Mouse (Mus musculus): ENCODE data around the gene Xpnpep3. TPM values are rescaled to one million over a fixed set of nuclear protein-coding genes. Genes with fewer than 3 reads are reported as not detected.

Xpnpep3 gene
- 9.6 and 10.7 TPM in 2 replicates for polyA plus RNA-seq (2012; rRNA removed)

DNA sequence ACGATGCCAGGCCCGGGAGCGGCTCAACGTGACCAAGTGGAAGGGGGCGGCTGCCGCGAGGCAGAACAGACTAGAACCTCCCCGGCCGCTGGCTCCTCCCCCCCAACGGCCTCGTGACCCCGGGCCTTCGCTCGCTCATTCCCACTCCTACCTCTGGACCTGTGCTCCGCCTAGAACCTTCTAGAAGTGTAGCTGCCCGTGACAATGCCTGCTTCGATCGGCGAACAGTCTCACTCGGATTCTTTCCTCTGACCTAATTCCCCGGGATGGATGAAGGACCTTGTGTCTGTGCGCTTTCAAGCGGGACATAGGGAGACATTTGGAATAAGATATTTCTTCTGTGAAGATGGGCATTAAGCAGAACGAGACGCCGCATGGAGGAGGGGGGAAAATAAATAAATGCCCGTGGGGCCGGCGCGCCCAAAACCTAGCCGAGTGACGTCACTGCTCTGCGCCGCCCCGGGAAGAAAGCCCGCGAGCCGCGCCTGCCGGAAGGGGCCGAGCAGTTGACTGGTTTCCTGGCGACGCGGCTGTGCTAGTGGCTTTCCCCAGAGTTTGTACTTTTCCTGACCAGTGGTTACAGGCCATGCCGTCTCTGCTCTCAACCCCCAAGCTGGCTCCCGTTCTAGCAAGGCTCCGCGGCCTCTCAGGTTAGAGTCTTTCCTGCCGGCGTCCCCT is at the start of gene Xpnpep3, which contains the start of gene St13:
Xpnpep3 (plus strand) TSS at position 501 of the 678 bp plus-strand sequence.
St13 (minus strand) TSS at position 440 of the 678 bp plus-strand sequence.
- Histone ChIP-seq H3K4me3 (ENCODE audit: insufficient read depth, low read depth, low read length) (peak within 1 kb of the TSS; percentile 97), H3K27ac (ENCODE audit: insufficient read depth, low read depth, low read length) (peak within 1 kb of the TSS; percentile 97), H3K4me1 (ENCODE audit: control insufficient read depth, insufficient read depth, low read length) (no peaks in the 10 kb centered on the region; the same call in 1 of the 2 replicates), H3K36me3 (ENCODE audit: control insufficient read depth, insufficient read depth, low read length) (no peaks in the 10 kb centered on the region), H3K27me3 (replicated peaks; ENCODE audit: control insufficient read depth, insufficient read depth, low read length) (no peaks in the 10 kb centered on the region)
- WGBS: under 1% methylated on average over 50 of the region's 50 CpGs
- DNase-seq: peak; percentile 98
- TF ChIP-seq CTCF (conservative IDR thresholded peaks at IDR 0.05; ENCODE audit: insufficient read depth, insufficient read length, low read depth, low read length) (no peak), POLR2A (IDR thresholded peaks at IDR 0.05; ENCODE audit: low read depth, low read length) (peak; percentile 43)

DNA sequence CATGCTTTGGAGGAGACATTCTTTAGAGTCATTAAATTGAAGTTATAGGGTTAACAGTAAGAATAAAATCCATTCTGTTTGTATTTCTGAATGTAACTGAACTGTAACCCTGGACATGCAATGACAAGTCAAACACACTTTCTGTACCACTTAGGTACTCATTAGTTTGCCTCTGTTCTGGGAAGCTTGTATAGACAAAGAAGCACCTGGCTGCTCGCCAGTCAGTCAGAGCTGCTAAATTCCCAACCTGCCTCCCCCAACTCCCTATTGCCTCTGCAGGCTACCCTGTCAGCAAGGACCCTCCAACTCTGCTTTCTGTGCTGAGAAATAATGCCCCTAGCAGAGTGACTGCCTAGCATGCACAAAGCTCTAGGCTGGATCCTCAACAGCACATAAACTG is 49.5 kb upstream of the Xpnpep3 start:
- Histone ChIP-seq H3K36me3 (ENCODE audit: control insufficient read depth, insufficient read depth, low read length) (no peaks in the 10 kb centered on the region; the same call in 1 of the 2 replicates), H3K4me1 (ENCODE audit: control insufficient read depth, insufficient read depth, low read length) (peaks cover 19% of the 10 kb centered on the region; the same call in 1 of the 2 replicates), H3K4me3 (ENCODE audit: insufficient read depth, low read depth, low read length) (no peak overlapping the region), H3K27ac (ENCODE audit: insufficient read depth, low read depth, low read length) (no peak overlapping the region), H3K27me3 (replicated peaks; ENCODE audit: control insufficient read depth, insufficient read depth, low read length) (no peaks in the 10 kb centered on the region; the same call in 1 of the 2 replicates)
- no peak for DNase-seq
- TF ChIP-seq CTCF (conservative IDR thresholded peaks at IDR 0.05; ENCODE audit: insufficient read depth, insufficient read length, low read depth, low read length): no peak
- TF ChIP-seq POLR2A (IDR thresholded peaks at IDR 0.05; ENCODE audit: low read depth, low read length): no peak
- WGBS: 49% methylated on average over 1 of the region's 1 CpGs

DNA sequence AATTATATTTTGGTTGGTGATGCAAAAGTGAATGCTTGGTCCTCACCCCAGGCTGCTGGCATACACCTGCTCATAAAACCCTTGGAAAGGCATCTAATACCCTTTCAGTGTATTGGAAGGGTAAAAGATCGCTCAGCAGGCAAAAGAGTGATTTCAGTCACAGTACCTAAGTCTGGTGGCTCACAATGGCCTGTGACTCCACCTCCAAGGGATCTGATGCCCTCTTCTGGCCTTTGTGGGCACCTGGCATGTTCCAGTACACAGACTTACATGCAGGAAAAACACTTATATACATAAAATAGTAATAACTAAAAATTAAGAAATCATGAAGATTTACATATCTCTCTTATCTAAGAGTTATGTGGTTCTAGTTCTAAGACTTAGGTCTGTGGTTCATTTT is 47.3 kb upstream of the Xpnpep3 start:
- Histone ChIP-seq H3K27ac (ENCODE audit: insufficient read depth, low read depth, low read length) (no peak overlapping the region), H3K36me3 (ENCODE audit: control insufficient read depth, insufficient read depth, low read length) (no peaks in the 10 kb centered on the region; the same call in 1 of the 2 replicates), H3K4me3 (ENCODE audit: insufficient read depth, low read depth, low read length) (no peak overlapping the region), H3K4me1 (ENCODE audit: control insufficient read depth, insufficient read depth, low read length) (peaks cover 19% of the 10 kb centered on the region; the same call in 1 of the 2 replicates), H3K27me3 (replicated peaks; ENCODE audit: control insufficient read depth, insufficient read depth, low read length) (no peaks in the 10 kb centered on the region)
- WGBS: 49% methylated on average over 1 of the region's 1 CpGs
- TF ChIP-seq CTCF (conservative IDR thresholded peaks at IDR 0.05; ENCODE audit: insufficient read depth, insufficient read length, low read depth, low read length) (peak; percentile 58), POLR2A (IDR thresholded peaks at IDR 0.05; ENCODE audit: low read depth, low read length) (no peak)
- no peak for DNase-seq

DNA sequence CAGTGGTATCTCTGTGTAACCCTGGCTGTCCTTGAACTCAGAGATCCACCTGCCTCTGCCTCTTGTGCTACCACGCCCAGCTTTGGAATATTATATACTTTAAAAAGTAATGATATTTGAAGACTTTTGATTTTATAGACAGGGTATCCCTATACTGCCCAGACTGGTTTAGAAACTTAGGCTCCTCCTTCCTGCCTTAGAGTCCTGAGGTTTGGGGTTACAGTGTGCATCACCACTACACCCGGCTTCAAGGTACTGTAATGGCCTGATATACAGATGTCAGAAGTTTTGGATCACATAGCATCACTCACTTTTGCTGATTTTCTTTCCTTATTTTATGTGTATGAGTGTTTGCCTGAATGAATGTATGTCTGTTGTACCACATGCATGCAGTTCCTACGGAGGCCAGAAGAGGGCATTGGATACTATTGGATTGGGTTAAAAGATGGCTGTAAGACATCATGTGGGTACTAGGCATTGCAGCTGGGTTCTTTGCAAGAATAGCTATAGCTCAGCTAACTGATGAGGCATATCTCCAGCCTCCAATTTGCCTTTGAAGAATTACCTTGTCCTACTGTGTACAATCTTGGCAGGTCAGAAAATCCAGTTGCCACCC is 44.7 kb upstream of the Xpnpep3 start:
- WGBS: 66% methylated on average over 3 of the region's 3 CpGs
- DNase-seq: peak; percentile 77

DNA sequence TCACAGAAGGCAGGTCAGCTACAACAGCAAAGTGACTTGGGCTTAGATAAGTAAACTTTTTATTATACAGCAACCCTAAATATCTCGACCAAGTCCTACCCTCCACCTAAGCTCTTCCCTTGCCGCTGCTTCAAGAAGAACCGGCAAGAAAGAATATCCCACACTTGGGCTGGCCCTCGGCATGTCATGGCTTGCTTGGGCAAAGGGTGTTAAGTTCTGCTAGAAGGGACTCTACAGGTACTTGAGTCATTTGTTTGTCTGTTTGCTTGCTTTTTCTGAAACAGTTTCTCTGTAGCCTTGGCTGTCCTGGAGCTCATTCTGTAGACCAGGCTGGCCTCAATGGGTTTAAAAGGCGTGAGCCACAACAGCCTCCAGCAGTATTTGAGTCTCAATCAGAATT is 43.0 kb upstream of the Xpnpep3 start:
- 40% methylated on average over 5 of the region's 5 CpGs for WGBS
- TF ChIP-seq CTCF (conservative IDR thresholded peaks at IDR 0.05; ENCODE audit: insufficient read depth, insufficient read length, low read depth, low read length) (no peak), POLR2A (IDR thresholded peaks at IDR 0.05; ENCODE audit: low read depth, low read length) (no peak)
- Histone ChIP-seq H3K27me3 (replicated peaks; ENCODE audit: control insufficient read depth, insufficient read depth, low read length) (no peaks in the 10 kb centered on the region), H3K27ac (ENCODE audit: insufficient read depth, low read depth, low read length) (0 out of 2 replicates have a peak overlapping the region, but pooled peaks have one; percentile 30), H3K4me3 (ENCODE audit: insufficient read depth, low read depth, low read length) (no peak overlapping the region), H3K4me1 (ENCODE audit: control insufficient read depth, insufficient read depth, low read length) (peaks cover 31% of the 10 kb centered on the region), H3K36me3 (ENCODE audit: control insufficient read depth, insufficient read depth, low read length) (no peaks in the 10 kb centered on the region; the same call in 1 of the 2 replicates)
- DNase-seq: no peak

More for the DNA sequence above, 44.7 kb upstream of the Xpnpep3 start:
- Histone ChIP-seq H3K27ac (ENCODE audit: insufficient read depth, low read depth, low read length) (no peak overlapping the region), H3K36me3 (ENCODE audit: control insufficient read depth, insufficient read depth, low read length) (no peaks in the 10 kb centered on the region; the same call in 1 of the 2 replicates), H3K27me3 (replicated peaks; ENCODE audit: control insufficient read depth, insufficient read depth, low read length) (no peaks in the 10 kb centered on the region), H3K4me1 (ENCODE audit: control insufficient read depth, insufficient read depth, low read length) (peaks cover 32% of the 10 kb centered on the region), H3K4me3 (ENCODE audit: insufficient read depth, low read depth, low read length) (no peak overlapping the region)
- TF ChIP-seq CTCF (conservative IDR thresholded peaks at IDR 0.05; ENCODE audit: insufficient read depth, insufficient read length, low read depth, low read length) (peak; percentile 36; the same call in 1 of the 2 replicates), POLR2A (IDR thresholded peaks at IDR 0.05; ENCODE audit: low read depth, low read length) (no peak)

DNA sequence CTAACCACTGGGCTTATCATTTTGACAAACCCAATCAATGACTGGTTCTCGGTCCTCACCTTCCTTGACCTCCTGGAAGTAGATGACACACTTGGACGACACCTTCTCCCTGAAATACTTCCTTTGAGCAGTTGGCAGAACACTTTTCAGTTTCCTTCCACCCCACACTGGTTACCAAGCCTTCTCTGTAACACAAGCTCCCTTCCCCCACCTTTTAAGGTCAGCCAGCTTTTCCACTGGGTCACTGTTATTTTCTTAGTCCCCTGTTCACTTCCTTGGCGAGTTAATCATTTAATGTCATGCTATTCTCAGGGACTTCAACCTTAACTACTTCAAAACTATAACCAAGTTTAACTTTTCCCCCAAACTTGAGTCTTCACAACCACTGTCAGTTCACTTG is 41.0 kb upstream of the Xpnpep3 start:
- Histone ChIP-seq H3K4me1 (ENCODE audit: control insufficient read depth, insufficient read depth, low read length) (peaks cover 43% of the 10 kb centered on the region), H3K27me3 (replicated peaks; ENCODE audit: control insufficient read depth, insufficient read depth, low read length) (no peaks in the 10 kb centered on the region), H3K4me3 (ENCODE audit: insufficient read depth, low read depth, low read length) (peak overlapping the region; percentile 5; the same call in 1 of the 2 replicates), H3K27ac (ENCODE audit: insufficient read depth, low read depth, low read length) (peak overlapping the region; percentile 75), H3K36me3 (ENCODE audit: control insufficient read depth, insufficient read depth, low read length) (no peaks in the 10 kb centered on the region; the same call in 1 of the 2 replicates)
- 23% methylated on average over 3 of the region's 3 CpGs for WGBS
- peak; percentile 82 for DNase-seq
- TF ChIP-seq POLR2A (IDR thresholded peaks at IDR 0.05; ENCODE audit: low read depth, low read length): no peak
- TF ChIP-seq CTCF (conservative IDR thresholded peaks at IDR 0.05; ENCODE audit: insufficient read depth, insufficient read length, low read depth, low read length): no peak

DNA sequence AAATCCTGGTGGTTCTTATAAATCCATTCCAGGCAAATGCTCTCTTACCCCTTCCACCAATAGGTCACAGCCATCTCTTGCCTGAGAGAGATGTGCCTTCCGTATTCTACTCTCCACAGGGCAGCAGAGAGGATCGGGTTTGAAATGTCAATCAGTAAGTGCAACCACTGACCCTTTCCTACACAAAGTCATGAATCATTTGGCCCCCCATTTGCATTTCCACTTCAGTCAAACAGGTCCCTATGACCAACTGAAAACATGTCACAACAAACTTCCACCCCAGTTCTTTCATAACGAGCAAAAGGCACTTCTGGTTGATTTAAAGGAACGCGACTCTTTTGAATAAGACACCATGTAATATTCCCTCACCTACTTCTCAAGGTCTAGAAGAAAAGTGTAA is 40.5 kb upstream of the Xpnpep3 start:
- Histone ChIP-seq H3K4me1 (ENCODE audit: control insufficient read depth, insufficient read depth, low read length) (peaks cover 43% of the 10 kb centered on the region), H3K27me3 (replicated peaks; ENCODE audit: control insufficient read depth, insufficient read depth, low read length) (no peaks in the 10 kb centered on the region), H3K36me3 (ENCODE audit: control insufficient read depth, insufficient read depth, low read length) (no peaks in the 10 kb centered on the region; the same call in 1 of the 2 replicates), H3K27ac (ENCODE audit: insufficient read depth, low read depth, low read length) (peak overlapping the region; percentile 75), H3K4me3 (ENCODE audit: insufficient read depth, low read depth, low read length) (peak overlapping the region; percentile 64)
- WGBS: 36% methylated on average over 5 of the region's 5 CpGs
- TF ChIP-seq POLR2A (IDR thresholded peaks at IDR 0.05; ENCODE audit: low read depth, low read length): no peak
- no peak for DNase-seq

Measured in kidney, adult 2 months (tissue).